23 mouse cellular contexts compared by ENCODE assay signal in genomic region chr3:145855299-145855698, GRCm38 (mm10).
A peak's percentile ranks its signal among the peaks of the same experiment; 100 is the strongest.
DNase-seq lines count a peak whose midpoint lies in the region; ATAC-seq and TF ChIP-seq lines count a peak whose summit lies in the region.
"Had no signal": no experiment of that assay in that cellular context is flagged by ENCODE, and none has a peak within 500 bp of the region (broad histone marks: within the 10 kb centered on the region; RNA-seq: fewer than 3 reads in every experiment).

No protein-coding gene starts in this region.

- H3K27me3 ChIP-seq in hindbrain, embryonic 13.5 days: no peaks in the 10 kb centered on the region
- no peaks in the 10 kb centered on the region for H3K27me3 ChIP-seq in hindbrain, postnatal 0 days (ENCODE audit: insufficient read depth, low read length)
- H3K27me3 ChIP-seq: limb, embryonic 12.5 days had no signal

- no peaks in the 10 kb centered on the region for H3K36me3 ChIP-seq in hindbrain, embryonic 13.5 days
- no peaks in the 10 kb centered on the region for H3K36me3 ChIP-seq in hindbrain, postnatal 0 days (ENCODE audit: insufficient read depth, low read length)
- H3K36me3 ChIP-seq: embryonic facial prominence, embryonic 10.5 days; limb, embryonic 12.5 days; midbrain, embryonic 10.5 days had no signal

- TF ChIP-seq CTCF in hindbrain, postnatal 0 days (IDR thresholded peaks at IDR 0.05; ENCODE audit: low read depth): no peak

- peak overlapping the region; percentile 65 for H3K27ac ChIP-seq in hindbrain, embryonic 13.5 days
- no peak overlapping the region for H3K27ac ChIP-seq in hindbrain, postnatal 0 days
- H3K27ac ChIP-seq: embryonic facial prominence, embryonic 10.5 days; layer of hippocampus, adult 2 months; limb, embryonic 12.5 days had no signal

- WGBS in hindbrain, embryonic 13.5 days: 90% methylated on average over 6 of the region's 6 CpGs
- WGBS in hindbrain, postnatal 0 days: 90% methylated on average over 6 of the region's 6 CpGs

- peaks cover 7% of the 10 kb centered on the region; the same call in 1 of the 2 replicates for H3K9me3 ChIP-seq in hindbrain, embryonic 13.5 days
- H3K9me3 ChIP-seq in hindbrain, postnatal 0 days (ENCODE audit: low read length): peaks cover 4% of the 10 kb centered on the region; the same call in 1 of the 2 replicates

- H3K9ac ChIP-seq in hindbrain, embryonic 13.5 days: no peak overlapping the region
- H3K9ac ChIP-seq in hindbrain, postnatal 0 days (replicated peaks; ENCODE audit: low read length): no peak overlapping the region
- H3K9ac ChIP-seq: limb, embryonic 12.5 days; liver, postnatal 0 days had no signal

- peak; percentile 16 to 50 for DNase-seq in adrenal gland, adult (ENCODE audit: inconsistent age in 2 of 2, low spot score in 1 of 2)
- no peak for DNase-seq in adrenal gland, postnatal 4 days (ENCODE audit: low spot score in 2 of 2)
- DNase-seq in heart, adult 18-20 months: peak; percentile 37 to 48
- no peak for DNase-seq in heart, postnatal 14 days
- DNase-seq in hindbrain, postnatal 0 days (ENCODE audit: low spot score): no peak
- DNase-seq in lung, postnatal 36 days: no peak
- DNase-seq: adrenal gland, postnatal 36 days; cerebellum, adult 11-12 months; cerebellum, postnatal 10 days; kidney, postnatal 25 days; layer of hippocampus, postnatal 36 days; liver, postnatal 0 days; thymus, adult 18-20 months; thymus, postnatal 36 days had no signal

- ATAC-seq in hindbrain, embryonic 13.5 days (ENCODE audit: low FRiP score): no peak
- no peak for ATAC-seq in hindbrain, postnatal 0 days
- ATAC-seq: hindbrain, embryonic 16.5 days; intestine, embryonic 16.5 days; liver, postnatal 0 days; lung, postnatal 0 days had no signal

- H3K4me1 ChIP-seq in hindbrain, embryonic 13.5 days (replicated peaks): peaks cover 11% of the 10 kb centered on the region
- no peaks in the 10 kb centered on the region for H3K4me1 ChIP-seq in hindbrain, postnatal 0 days (ENCODE audit: insufficient read depth, low read length)
- H3K4me1 ChIP-seq: embryonic facial prominence, embryonic 10.5 days; limb, embryonic 12.5 days had no signal

- no peak overlapping the region for H3K4me2 ChIP-seq in hindbrain, embryonic 13.5 days
- no peak overlapping the region for H3K4me2 ChIP-seq in hindbrain, postnatal 0 days (ENCODE audit: low read depth, low read length)
- H3K4me2 ChIP-seq: limb, embryonic 12.5 days; liver, embryonic 11.5 days had no signal

- intact Hi-C loops in heart, postnatal 14 days (cut with DNase I): loop anchor here (2.0 kb wide), 1 partner anchor 50 kb away; no protein-coding TSS in a partner anchor

- H3K4me3 ChIP-seq in hindbrain, embryonic 13.5 days: no peak overlapping the region
- H3K4me3 ChIP-seq in hindbrain, postnatal 0 days (ENCODE audit: low read length): no peak overlapping the region
- H3K4me3 ChIP-seq: embryonic facial prominence, embryonic 10.5 days; layer of hippocampus, adult 2 months; limb, embryonic 12.5 days; midbrain, embryonic 10.5 days had no signal

Comparison
In these comparisons a context has a peak if more than half of its experiments do, and no peak if none do; other contexts are left out.
1. DNase-seq: peak in adrenal gland, adult (2 of 2) and heart, adult 18-20 months (2 of 2); none in adrenal gland, postnatal 4 days (0 of 2), heart, postnatal 14 days (0 of 2), hindbrain, postnatal 0 days (single experiment) and lung, postnatal 36 days (single experiment).